Mouse (Mus musculus): ENCODE data around the gene Lsm2. TPM values are rescaled to one million over a fixed set of nuclear protein-coding genes. Genes with fewer than 3 reads are reported as not detected.
A peak's percentile ranks its signal among the peaks of the same experiment; 100 is the strongest.
"Not testable (repeated sequence)": the region's sequence is repeated elsewhere in the genome, so short reads cannot be mapped to it uniquely, and the experiment has no call there.

Lsm2 gene
- polyA plus RNA-seq, 1 experiment from 2014 or later: 219 TPM

DNA sequence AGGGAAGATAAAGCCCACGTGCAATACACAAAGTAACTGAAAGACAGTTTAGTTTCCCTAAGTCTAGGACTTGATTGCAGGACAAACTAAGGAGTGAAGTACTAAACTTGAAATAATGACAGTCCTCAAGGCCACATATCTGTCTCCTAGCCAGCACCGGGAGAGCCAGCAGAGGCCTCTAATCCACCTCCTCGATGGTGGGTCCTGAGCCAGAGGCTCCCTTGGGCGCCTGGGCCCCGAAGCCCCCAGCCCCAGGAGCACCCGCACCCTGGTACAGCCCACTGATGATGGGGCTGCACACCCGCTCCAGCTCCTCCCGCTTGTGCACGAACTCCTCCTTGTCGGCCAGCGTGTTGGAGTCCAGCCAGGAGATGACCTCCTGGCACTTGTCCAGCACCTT, 11.8 kb upstream of the Lsm2 start, which contains the start of gene Gm20481:
Gm20481 (plus strand) TSS at position 91 of the 400 bp plus-strand sequence.
- H3K27me3 ChIP-seq (ENCODE audit: control insufficient read depth, insufficient read depth, low read length): peaks cover 18% of the 10 kb centered on the region
- not testable (repeated sequence) for DNase-seq (ENCODE audit: low spot score)
- WGBS: 62% methylated on average over 6 of the region's 11 CpGs

DNA sequence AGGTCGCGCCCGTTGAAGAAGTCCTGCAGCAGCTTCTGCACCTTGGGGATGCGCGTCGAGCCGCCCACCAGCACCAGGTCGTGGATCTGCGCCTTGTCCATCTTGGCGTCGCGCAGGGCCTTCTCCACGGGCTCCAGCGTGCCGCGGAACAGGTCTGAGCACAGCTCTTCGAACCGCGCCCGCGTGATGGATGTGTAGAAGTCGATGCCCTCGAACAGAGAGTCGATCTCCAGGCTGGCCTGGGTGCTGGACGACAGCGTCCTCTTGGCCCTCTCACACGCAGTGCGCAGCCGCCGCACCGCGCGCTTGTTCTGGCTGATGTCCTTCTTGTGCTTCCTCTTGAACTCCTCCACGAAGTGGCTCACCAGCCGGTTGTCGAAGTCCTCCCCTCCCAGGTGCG, 10.8 kb upstream of the Lsm2 start:
- H3K27me3 ChIP-seq (ENCODE audit: control insufficient read depth, insufficient read depth, low read length): peaks cover 18% of the 10 kb centered on the region
- H3K4me2 ChIP-seq (ENCODE audit: low read depth, low read length); H3K9ac ChIP-seq (replicated peaks; ENCODE audit: low read length); H3K9me3 ChIP-seq (replicated peaks; ENCODE audit: control insufficient read depth, low read length); ATAC-seq (replicated peaks; ENCODE audit: insufficient number of reproducible peaks, low FRiP score, low TSS enrichment, low read depth); H3K27ac ChIP-seq (replicated peaks; ENCODE audit: low read depth, low read length); H3K4me1 ChIP-seq (ENCODE audit: control insufficient read depth, insufficient read depth, low read length); H3K4me3 ChIP-seq (ENCODE audit: low read depth, low read length); DNase-seq (ENCODE audit: low spot score); H3K36me3 ChIP-seq (replicated peaks; ENCODE audit: control insufficient read depth, insufficient read depth, low read depth, low read length): not testable (repeated sequence)
- 47% methylated on average over 23 of the region's 37 CpGs for WGBS

More for the DNA sequence above, 11.8 kb upstream of the Lsm2 start, which contains the start of gene Gm20481:
- H3K36me3 ChIP-seq (replicated peaks; ENCODE audit: control insufficient read depth, insufficient read depth, low read depth, low read length); H3K4me2 ChIP-seq (ENCODE audit: low read depth, low read length); H3K4me3 ChIP-seq (ENCODE audit: low read depth, low read length); H3K9ac ChIP-seq (replicated peaks; ENCODE audit: low read length); H3K4me1 ChIP-seq (ENCODE audit: control insufficient read depth, insufficient read depth, low read length); H3K27ac ChIP-seq (replicated peaks; ENCODE audit: low read depth, low read length); H3K9me3 ChIP-seq (replicated peaks; ENCODE audit: control insufficient read depth, low read length); ATAC-seq (replicated peaks; ENCODE audit: insufficient number of reproducible peaks, low FRiP score, low TSS enrichment, low read depth): not testable (repeated sequence)

DNA sequence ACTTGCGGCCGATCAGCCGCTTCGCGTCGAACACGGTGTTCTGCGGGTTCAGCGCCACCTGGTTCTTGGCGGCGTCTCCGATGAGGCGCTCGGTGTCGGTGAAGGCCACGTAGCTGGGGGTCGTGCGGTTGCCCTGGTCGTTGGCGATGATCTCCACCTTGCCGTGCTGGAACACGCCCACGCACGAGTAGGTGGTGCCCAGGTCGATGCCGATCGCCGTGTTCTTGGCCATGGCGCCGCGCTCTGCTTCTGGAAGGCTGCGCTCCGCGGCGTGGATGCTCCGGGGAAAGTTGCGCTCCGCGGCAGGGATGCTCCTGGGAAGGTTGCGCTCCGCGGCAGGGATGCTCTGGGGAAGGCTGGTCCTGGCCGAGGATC, 10.0 kb upstream of the Lsm2 start:
- DNase-seq (ENCODE audit: low spot score); H3K9ac ChIP-seq (replicated peaks; ENCODE audit: low read length); H3K27ac ChIP-seq (replicated peaks; ENCODE audit: low read depth, low read length); H3K36me3 ChIP-seq (replicated peaks; ENCODE audit: control insufficient read depth, insufficient read depth, low read depth, low read length); H3K4me1 ChIP-seq (ENCODE audit: control insufficient read depth, insufficient read depth, low read length); H3K9me3 ChIP-seq (replicated peaks; ENCODE audit: control insufficient read depth, low read length): not testable (repeated sequence)
- WGBS: 1% methylated on average over 21 of the region's 43 CpGs
- peaks cover 18% of the 10 kb centered on the region for H3K27me3 ChIP-seq (ENCODE audit: control insufficient read depth, insufficient read depth, low read length)
- H3K4me3 ChIP-seq (ENCODE audit: low read depth, low read length): peak overlapping the region; percentile 39
- H3K4me2 ChIP-seq (ENCODE audit: low read depth, low read length): peak overlapping the region; percentile 41
- ATAC-seq (replicated peaks; ENCODE audit: insufficient number of reproducible peaks, low FRiP score, low TSS enrichment, low read depth): peak; percentile 27

DNA sequence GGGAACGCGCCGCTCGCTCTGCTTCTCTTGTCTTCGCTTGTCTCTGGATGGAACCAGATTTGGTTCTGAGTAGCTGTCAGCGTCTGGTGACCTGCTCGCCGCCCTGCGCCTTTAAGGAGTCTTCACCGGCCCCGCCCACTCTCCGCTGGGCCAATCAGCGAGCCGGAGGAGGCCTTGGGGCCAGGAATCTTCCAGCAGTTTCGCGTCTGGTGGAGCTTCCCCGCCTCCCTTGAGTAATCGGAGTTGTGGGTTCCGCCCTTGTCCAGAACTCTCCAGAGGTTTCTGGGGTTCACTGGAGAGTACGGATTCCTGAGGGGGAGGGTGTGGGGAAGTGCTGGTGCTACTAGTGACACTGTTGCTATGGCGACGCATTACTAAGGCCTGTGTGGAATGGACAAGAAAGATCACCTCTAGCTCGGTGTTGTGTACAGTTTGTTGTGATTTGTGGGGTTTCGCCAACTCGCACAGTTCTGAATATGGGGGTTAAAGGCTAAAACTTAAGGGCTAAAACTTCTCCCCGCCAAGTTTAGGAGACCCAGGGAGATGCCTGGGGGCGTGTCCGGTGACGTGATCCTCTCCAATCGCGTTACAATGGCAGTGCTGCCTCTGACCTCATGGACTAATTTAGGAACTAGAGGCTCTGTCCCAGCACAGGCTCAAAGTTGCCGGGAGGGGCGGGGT, 9.5 kb upstream of the Lsm2 start, which contains the start of the genes Hspa1a and Hspa1l:
Hspa1a (minus strand) TSS at position 88 of the 681 bp plus-strand sequence.
Hspa1l (plus strand) TSS at position 635 of the 681 bp plus-strand sequence.
- Histone ChIP-seq H3K27me3 (ENCODE audit: control insufficient read depth, insufficient read depth, low read length) (peaks cover 18% of the 10 kb centered on the region), H3K9ac (replicated peaks; ENCODE audit: low read length) (peak within 1 kb of the TSS; percentile 41), H3K4me2 (ENCODE audit: low read depth, low read length) (peak within 1 kb of the TSS; percentile 76), H3K4me3 (ENCODE audit: low read depth, low read length) (peak within 1 kb of the TSS; percentile 39)
- H3K9me3 ChIP-seq (replicated peaks; ENCODE audit: control insufficient read depth, low read length); H3K27ac ChIP-seq (replicated peaks; ENCODE audit: low read depth, low read length); H3K36me3 ChIP-seq (replicated peaks; ENCODE audit: control insufficient read depth, insufficient read depth, low read depth, low read length); H3K4me1 ChIP-seq (ENCODE audit: control insufficient read depth, insufficient read depth, low read length): not testable (repeated sequence)
- DNase-seq (ENCODE audit: low spot score): peak; percentile 78
- whole genome bisulfite sequencing: under 1% methylated on average over 31 of the region's 33 CpGs
- peak; percentile 88 for ATAC-seq (replicated peaks; ENCODE audit: insufficient number of reproducible peaks, low FRiP score, low TSS enrichment, low read depth)

DNA sequence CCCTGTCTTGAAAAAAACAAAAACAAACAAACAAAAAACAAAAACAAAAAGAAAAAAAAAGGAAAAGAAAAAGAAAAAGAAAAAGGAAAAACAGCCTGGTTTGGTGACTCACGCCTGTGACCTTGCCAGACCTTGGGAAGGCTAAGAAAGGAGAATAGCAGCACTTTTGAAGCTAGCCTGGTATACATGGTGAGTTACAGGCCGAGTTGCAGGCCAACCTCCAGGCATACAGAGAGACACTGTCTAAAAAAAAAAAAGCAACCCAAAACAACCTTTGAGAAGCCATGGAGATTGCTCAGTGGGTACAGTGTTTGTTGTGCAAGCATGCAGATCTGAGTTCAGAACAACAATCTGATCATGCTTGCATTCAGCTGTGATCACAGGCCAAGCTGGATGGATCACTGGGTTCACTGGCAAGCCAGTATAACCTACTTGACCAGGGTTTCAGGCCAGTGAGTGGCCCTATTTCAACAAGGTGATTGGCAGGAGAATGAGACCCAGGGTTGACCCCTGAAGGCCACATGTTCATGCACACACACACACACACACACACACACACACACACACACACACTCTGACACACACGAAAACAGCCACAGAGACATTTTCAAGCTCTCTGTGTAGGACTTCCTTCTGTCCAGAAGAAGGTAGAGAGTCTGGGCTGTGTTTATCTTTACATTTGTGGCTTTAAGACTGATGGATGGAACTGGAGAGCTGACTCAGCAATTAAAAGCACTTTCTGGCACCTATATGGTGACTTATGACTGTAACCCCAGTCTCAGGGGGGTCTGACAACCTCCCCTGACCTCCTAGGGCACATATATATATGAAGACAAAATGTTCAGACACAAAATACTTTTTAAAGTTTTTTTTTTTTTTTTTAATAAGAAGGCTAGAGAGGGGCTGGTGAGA, 5.8 kb upstream of the Lsm2 start:
- no peaks in the 10 kb centered on the region for H3K9me3 ChIP-seq (replicated peaks; ENCODE audit: control insufficient read depth, low read length)
- no peaks in the 10 kb centered on the region for H3K36me3 ChIP-seq (replicated peaks; ENCODE audit: control insufficient read depth, insufficient read depth, low read depth, low read length)
- ATAC-seq (replicated peaks; ENCODE audit: insufficient number of reproducible peaks, low FRiP score, low TSS enrichment, low read depth) (no peak), DNase-seq (ENCODE audit: low spot score) (no peak)
- no peak overlapping the region for H3K27ac ChIP-seq (replicated peaks; ENCODE audit: low read depth, low read length)
- WGBS: 68% methylated on average over 3 of the region's 3 CpGs
- no peak overlapping the region for H3K4me3 ChIP-seq (ENCODE audit: low read depth, low read length)
- H3K27me3 ChIP-seq (ENCODE audit: control insufficient read depth, insufficient read depth, low read length): no peaks in the 10 kb centered on the region
- peaks cover 3% of the 10 kb centered on the region; the same call in 1 of the 2 replicates for H3K4me1 ChIP-seq (ENCODE audit: control insufficient read depth, insufficient read depth, low read length)
- H3K4me2 ChIP-seq (ENCODE audit: low read depth, low read length): no peak overlapping the region
- H3K9ac ChIP-seq (replicated peaks; ENCODE audit: low read length): no peak overlapping the region

DNA sequence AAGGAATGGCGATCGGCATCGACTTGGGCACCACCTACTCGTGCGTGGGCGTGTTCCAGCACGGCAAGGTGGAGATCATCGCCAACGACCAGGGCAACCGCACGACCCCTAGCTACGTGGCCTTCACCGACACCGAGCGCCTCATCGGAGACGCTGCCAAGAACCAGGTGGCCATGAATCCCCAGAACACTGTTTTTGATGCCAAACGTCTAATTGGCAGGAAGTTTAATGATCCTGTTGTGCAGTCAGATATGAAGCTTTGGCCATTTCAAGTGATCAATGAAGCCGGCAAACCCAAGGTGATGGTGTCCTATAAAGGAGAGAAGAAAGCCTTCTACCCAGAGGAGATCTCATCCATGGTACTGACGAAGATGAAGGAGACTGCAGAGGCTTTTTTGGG, 4.7 kb upstream of the Lsm2 start:
- Histone ChIP-seq H3K4me2 (ENCODE audit: low read depth, low read length) (no peak overlapping the region), H3K36me3 (replicated peaks; ENCODE audit: control insufficient read depth, insufficient read depth, low read depth, low read length) (no peaks in the 10 kb centered on the region), H3K27ac (replicated peaks; ENCODE audit: low read depth, low read length) (no peak overlapping the region), H3K4me1 (ENCODE audit: control insufficient read depth, insufficient read depth, low read length) (peaks cover 5% of the 10 kb centered on the region; the same call in 1 of the 2 replicates), H3K27me3 (ENCODE audit: control insufficient read depth, insufficient read depth, low read length) (no peaks in the 10 kb centered on the region), H3K9me3 (replicated peaks; ENCODE audit: control insufficient read depth, low read length) (no peaks in the 10 kb centered on the region), H3K4me3 (ENCODE audit: low read depth, low read length) (no peak overlapping the region), H3K9ac (replicated peaks; ENCODE audit: low read length) (no peak overlapping the region)
- DNase-seq (ENCODE audit: low spot score) (no peak), ATAC-seq (replicated peaks; ENCODE audit: insufficient number of reproducible peaks, low FRiP score, low TSS enrichment, low read depth) (no peak)
- 95% methylated on average over 20 of the region's 20 CpGs for WGBS

DNA sequence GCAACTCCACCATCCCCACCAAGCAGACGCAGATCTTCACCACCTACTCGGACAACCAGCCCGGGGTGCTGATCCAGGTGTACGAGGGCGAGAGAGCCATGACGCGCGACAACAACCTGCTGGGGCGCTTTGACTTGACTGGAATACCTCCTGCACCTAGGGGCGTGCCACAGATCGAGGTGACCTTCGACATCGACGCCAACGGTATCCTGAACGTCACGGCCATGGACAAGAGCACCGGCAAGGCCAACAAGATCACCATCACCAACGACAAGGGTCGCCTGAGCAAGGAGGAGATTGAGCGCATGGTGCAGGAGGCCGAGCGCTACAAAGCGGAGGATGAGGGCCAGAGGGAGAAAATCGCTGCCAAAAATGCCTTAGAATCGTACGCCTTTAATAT, 3.4 kb upstream of the Lsm2 start:
- DNase-seq (ENCODE audit: low spot score) (no peak), ATAC-seq (replicated peaks; ENCODE audit: insufficient number of reproducible peaks, low FRiP score, low TSS enrichment, low read depth) (no peak)
- Histone ChIP-seq H3K27ac (replicated peaks; ENCODE audit: low read depth, low read length) (no peak overlapping the region), H3K4me1 (ENCODE audit: control insufficient read depth, insufficient read depth, low read length) (0 out of 2 replicates have a peak, but pooled peaks cover 3% of the 10 kb centered on the region), H3K4me2 (ENCODE audit: low read depth, low read length) (no peak overlapping the region), H3K4me3 (ENCODE audit: low read depth, low read length) (no peak overlapping the region), H3K36me3 (replicated peaks; ENCODE audit: control insufficient read depth, insufficient read depth, low read depth, low read length) (no peaks in the 10 kb centered on the region), H3K9me3 (replicated peaks; ENCODE audit: control insufficient read depth, low read length) (no peaks in the 10 kb centered on the region), H3K27me3 (ENCODE audit: control insufficient read depth, insufficient read depth, low read length) (no peaks in the 10 kb centered on the region), H3K9ac (replicated peaks; ENCODE audit: low read length) (no peak overlapping the region)
- WGBS: 87% methylated on average over 27 of the region's 27 CpGs

Data from embryonic facial prominence, embryonic 11.5 days (tissue).